Mouse (Mus musculus): ENCODE data around the gene Dapp1.
"Not testable (repeated sequence)": the region's sequence is repeated elsewhere in the genome, so short reads cannot be mapped to it uniquely, and the experiment has no call there.

Gene Dapp1

DNA sequence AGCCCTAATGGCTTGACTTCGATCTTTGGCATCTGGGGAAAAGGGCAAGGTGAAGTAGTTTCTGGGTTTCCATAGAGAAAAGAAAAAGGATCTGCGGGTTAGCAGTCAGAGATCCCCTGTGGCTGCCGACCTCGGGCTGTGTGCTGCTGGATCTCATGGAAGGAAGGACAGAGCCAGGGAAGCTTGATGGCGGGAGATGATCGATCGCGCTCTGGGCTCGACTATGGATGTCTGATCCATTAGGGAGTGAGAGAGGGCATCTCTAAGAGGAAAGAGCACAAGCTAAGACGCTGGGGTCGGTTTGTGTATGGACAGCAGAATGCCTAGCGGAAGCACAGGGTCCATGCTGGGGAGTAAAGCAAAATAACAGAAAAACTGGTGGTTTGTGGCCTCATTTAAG is 11.4 kb downstream of the Dapp1 start:
- ChIA-PET CTCF (interaction anchor here in 2 of 4 experiments (1.4 to 1.7 kb wide), 2 partner anchors 21 to 175 kb away, joined by 3 to 11 read pairs; partner anchors contain the start of gene Mttp (in 1 of the 2)), POLR2A (interaction anchor here (0.5 to 2.1 kb wide), 14 partner anchors 10 to 190 kb away, joined by 3 to 13 read pairs (median 4); partner anchors contain the start of genes H2afz (in 3 of the 4), Mttp (in 2 of the 4), Dapp1 (in 1 of the 4) and Trmt10a (in 1 of the 4))

DNA sequence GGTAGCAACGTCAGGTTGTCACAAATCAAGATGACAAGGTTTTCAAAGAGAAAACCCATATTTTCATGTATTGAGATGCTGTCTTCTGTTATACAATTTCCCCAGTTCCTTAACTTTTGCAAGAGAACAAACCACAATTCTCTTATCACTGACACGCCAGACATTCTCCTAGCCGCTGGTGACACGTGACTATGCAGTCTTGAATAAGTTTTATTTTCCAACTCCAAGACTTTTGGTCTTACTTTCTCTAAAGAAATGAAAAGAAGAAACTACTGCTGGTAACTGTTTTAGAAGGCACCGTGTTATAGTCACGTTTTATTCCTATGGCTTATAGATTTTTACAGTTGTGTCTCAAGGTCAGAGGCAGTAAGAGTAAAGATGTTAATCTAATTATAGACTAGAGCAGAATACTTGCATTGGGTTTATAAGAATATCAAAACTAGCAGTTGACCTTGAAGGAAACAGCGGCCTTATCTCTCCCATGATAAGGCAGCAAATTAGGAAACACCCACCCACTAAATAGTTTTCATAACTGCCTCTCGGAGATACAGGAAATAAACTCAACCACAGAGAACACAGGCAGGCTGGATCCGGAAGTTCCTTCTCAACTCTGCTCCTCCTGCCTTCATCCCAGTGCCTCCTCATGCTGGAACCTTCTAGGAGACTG is 12.4 kb downstream of the Dapp1 start:
- CTCF ChIA-PET, result interaction anchor here in 1 of 4 experiments (1.1 kb wide), 1 partner anchor 204 kb away, joined by 4 read pairs; no protein-coding TSS in a partner anchor
- POLR2A ChIA-PET, result interaction anchor here in 3 of 4 experiments (0.5 to 2.4 kb wide), 9 partner anchors 8 to 347 kb away, joined by 3 to 11 read pairs (median 5); partner anchors contain the start of genes H2afz (in 3 of the 3) and Ddit4l (in 1 of the 3)

GRCm38 (mm10) chr3:137968105-137968819 is 13.1 kb downstream of the Dapp1 start:
- CTCF ChIA-PET, result interaction anchor here in 1 of 4 experiments (1.1 kb wide), 1 partner anchor 205 kb away, joined by 4 read pairs; no protein-coding TSS in a partner anchor
- POLR2A ChIA-PET, result interaction anchor here in 3 of 4 experiments (0.5 to 2.4 kb wide), 11 partner anchors 8 to 755 kb away, joined by 3 to 11 read pairs (median 4); partner anchors contain the start of genes H2afz (in 3 of the 3) and Ddit4l (in 1 of the 3)

GRCm38 (mm10) chr3:137964014-137964413 is 17.3 kb downstream of the Dapp1 start:
- CTCF ChIA-PET, result not testable (repeated sequence)

GRCm38 (mm10) chr3:137963508-137963907 is 17.8 kb downstream of the Dapp1 start:
- POLR2A ChIA-PET, result interaction anchor here in 1 of 4 experiments (0.6 kb wide), 1 partner anchor 185 kb away, joined by 5 read pairs; no protein-coding TSS in a partner anchor

More at GRCm38 (mm10) chr3:137964014-137964413, 17.3 kb downstream of the Dapp1 start:
- POLR2A ChIA-PET, result interaction anchor here in 1 of 4 experiments (0.7 kb wide), 1 partner anchor 846 kb away, joined by 4 read pairs; no protein-coding TSS in a partner anchor

GRCm38 (mm10) chr3:137961736-137962385 is 19.5 kb downstream of the Dapp1 start:
- CTCF ChIA-PET, result no interaction called here
- POLR2A ChIA-PET, result interaction anchor here in 1 of 4 experiments (0.5 to 1.0 kb wide), 2 partner anchors 10 to 861 kb away, joined by 3 to 5 read pairs; no protein-coding TSS in a partner anchor

More at GRCm38 (mm10) chr3:137963508-137963907, 17.8 kb downstream of the Dapp1 start:
- CTCF ChIA-PET, result no interaction called here

DNA sequence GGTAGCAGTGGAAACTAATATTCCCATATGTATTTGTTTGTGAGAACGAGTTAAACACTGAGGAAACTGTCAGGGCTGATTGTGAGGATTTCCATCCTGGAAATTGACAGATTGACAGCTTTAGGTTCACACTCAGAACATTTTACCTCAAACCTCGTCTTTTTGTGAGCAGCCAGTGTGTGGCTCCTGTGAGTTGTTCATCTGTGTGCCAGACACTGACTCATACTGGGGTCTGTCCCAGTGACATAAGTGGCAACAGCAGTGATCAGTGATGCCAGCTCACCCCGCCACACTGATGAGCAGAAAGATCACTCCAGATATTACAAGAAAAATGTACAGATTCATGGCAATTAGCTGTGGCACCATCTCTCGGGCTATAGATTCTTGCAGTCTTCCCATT is 21.9 kb downstream of the Dapp1 start:
- ChIA-PET CTCF (no interaction called here), POLR2A (interaction anchor here in 1 of 4 experiments (1.5 kb wide), 1 partner anchor 96 kb away, joined by 4 read pairs; the partner anchor contains the start of gene H2afz)

- CTCF ChIA-PET, result no interaction called here
- POLR2A ChIA-PET, result interaction anchor here in 1 of 4 experiments (0.5 kb wide), 1 partner anchor 23 kb away, joined by 5 read pairs; no protein-coding TSS in a partner anchor
Observed at GRCm38 (mm10) chr3:137958352-137958751, 23.0 kb downstream of the Dapp1 start.

GRCm38 (mm10) chr3:137957864-137958263 is 23.5 kb downstream of the Dapp1 start:
- CTCF ChIA-PET, result no interaction called here
- POLR2A ChIA-PET, result interaction anchor here in 1 of 4 experiments (0.5 kb wide), 1 partner anchor 23 kb away, joined by 5 read pairs; no protein-coding TSS in a partner anchor

DNA sequence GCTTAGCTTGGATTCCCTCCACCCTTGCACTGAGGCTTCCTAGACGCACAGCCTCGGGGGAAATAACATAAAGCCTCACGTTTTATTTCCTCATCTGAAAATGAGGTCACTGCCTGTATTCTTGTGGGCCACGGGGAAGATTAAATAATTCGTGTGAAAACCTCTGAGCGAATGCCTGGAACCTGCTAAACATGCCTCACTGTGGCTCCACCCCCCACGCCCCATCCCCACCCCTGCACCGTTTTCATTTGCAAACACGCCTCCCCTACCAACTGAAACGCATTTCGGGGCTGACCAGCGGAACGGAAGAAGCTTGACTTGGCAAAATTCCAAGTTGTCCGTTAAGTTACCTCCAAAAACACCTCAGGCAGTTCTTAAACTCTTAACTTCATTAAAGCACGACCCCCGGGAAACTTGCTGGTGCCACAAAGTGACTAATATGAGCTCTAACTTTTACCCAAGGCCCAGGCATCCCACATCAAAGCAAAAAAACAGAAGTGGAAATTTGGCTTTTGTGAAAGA is 25.7 kb downstream of the Dapp1 start:
- ChIA-PET CTCF (interaction anchor here in 3 of 4 experiments (0.6 to 4.8 kb wide), 4 partner anchors 36 to 217 kb away, joined by 3 to 15 read pairs (median 8); no protein-coding TSS in a partner anchor), POLR2A (interaction anchor here in 3 of 4 experiments (0.6 to 2.9 kb wide), 17 partner anchors 11 to 306 kb away, joined by 3 to 16 read pairs (median 4); partner anchors contain the start of genes H2afz (in 2 of the 3), Trmt10a (in 2 of the 3) and Mttp (in 1 of the 3))

- ChIA-PET POLR2A (interaction anchor here (0.6 to 2.9 kb wide), 20 partner anchors 11 to 536 kb away, joined by 3 to 16 read pairs (median 4); partner anchors contain the start of genes Trmt10a (in 3 of the 4), Dnajb14 (in 2 of the 4), H2afz (in 2 of the 4) and Adh5 (in 1 of the 4)), CTCF (interaction anchor here in 1 of 4 experiments (4.8 kb wide), 1 partner anchor 37 kb away, joined by 15 read pairs; no protein-coding TSS in a partner anchor)
Observed at GRCm38 (mm10) chr3:137954256-137954916, 27.0 kb downstream of the Dapp1 start.

- POLR2A ChIA-PET, result interaction anchor here in 3 of 4 experiments (0.5 to 1.5 kb wide), 9 partner anchors 9 to 176 kb away, joined by 3 to 9 read pairs (median 3); partner anchors contain the start of gene H2afz (in 3 of the 3)
Observed at GRCm38 (mm10) chr3:137952914-137953880, 28.1 kb downstream of the Dapp1 start.

GRCm38 (mm10) chr3:137952225-137952913 is 29.0 kb downstream of the Dapp1 start:
- CTCF ChIA-PET, result interaction anchor here in 3 of 4 experiments (0.7 to 4.8 kb wide), 4 partner anchors 25 to 39 kb away, joined by 3 to 15 read pairs (median 5); no protein-coding TSS in a partner anchor
- POLR2A ChIA-PET, result interaction anchor here in 3 of 4 experiments (0.7 to 1.5 kb wide), 8 partner anchors 10 to 89 kb away, joined by 3 to 9 read pairs (median 4); partner anchors contain the start of gene H2afz (in 3 of the 3)

More at GRCm38 (mm10) chr3:137952914-137953880, 28.1 kb downstream of the Dapp1 start:
- CTCF ChIA-PET, result interaction anchor here in 2 of 4 experiments (0.9 to 4.8 kb wide), 3 partner anchors 38 kb away, joined by 3 to 15 read pairs (median 6); no protein-coding TSS in a partner anchor

GRCm38 (mm10) chr3:137951819-137952218 is 29.5 kb downstream of the Dapp1 start:
- ChIA-PET CTCF (interaction anchor here in 3 of 4 experiments (0.7 to 4.8 kb wide), 4 partner anchors 26 to 39 kb away, joined by 3 to 15 read pairs (median 5); no protein-coding TSS in a partner anchor), POLR2A (interaction anchor here in 3 of 4 experiments (0.7 to 1.5 kb wide), 7 partner anchors 10 to 88 kb away, joined by 3 to 9 read pairs (median 3); partner anchors contain the start of gene H2afz (in 3 of the 3))

- ChIA-PET POLR2A (interaction anchor here in 2 of 4 experiments (0.7 to 1.5 kb wide), 3 partner anchors 15 to 193 kb away, joined by 3 to 7 read pairs (median 4); partner anchors contain the start of gene H2afz (in 1 of the 2)), CTCF (interaction anchor here in 2 of 4 experiments (1.7 to 4.8 kb wide), 2 partner anchors 40 kb away, joined by 6 to 15 read pairs; no protein-coding TSS in a partner anchor)
Observed at GRCm38 (mm10) chr3:137951302-137951701, 30.0 kb downstream of the Dapp1 start.
